Mouse (Mus musculus) spleen, adult 2 months (tissue): Measurements from ENCODE around the gene Sars.

Experiments used
- CTCF ChIP-seq: fragments of 200-500 bp; IDR thresholded peaks from 2 replicates; pipeline ENCODE4 v1.5.1; 2011; ENCODE audit warnings: mild to moderate bottlenecking, inconsistent platforms; ENCODE audit not compliant: insufficient read depth, insufficient read length, insufficient replicate concordance; ENCODE audit errors: extremely low read depth
- POLR2A ChIP-seq: fragments of 200-500 bp; IDR thresholded peaks from 2 replicates; pipeline ENCODE4 v1.6.1; 2011; ENCODE audit warnings: low read depth, low read length, inconsistent platforms

DNA sequence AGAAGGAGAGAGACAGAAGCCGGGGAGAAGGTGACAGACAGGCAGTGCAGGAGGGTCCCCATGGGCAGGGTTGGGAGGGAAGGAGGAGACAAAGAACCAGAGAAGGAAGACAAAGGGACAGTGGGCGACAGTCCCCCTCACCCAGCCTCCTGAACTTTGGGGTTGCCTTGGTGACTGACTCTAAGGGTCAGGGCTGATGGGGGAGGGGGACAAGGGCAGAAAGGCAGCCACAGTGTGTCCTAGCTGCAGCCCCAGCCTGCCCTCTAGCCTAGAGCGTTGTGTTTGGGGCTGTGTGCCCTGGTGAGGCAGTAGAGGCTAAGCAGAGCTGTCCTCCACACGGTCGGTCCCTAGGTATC, 34.7 kb downstream of the Sars start:
- TF ChIP-seq CTCF (no peak), POLR2A (no peak)
